ENCODE assay signal across 14 mouse cellular contexts in genomic region chr12:74238056-74238455, GRCm38 (mm10).
A peak's percentile ranks its signal among the peaks of the same experiment; 100 is the strongest.
DNase-seq lines count a peak whose midpoint lies in the region; ATAC-seq and TF ChIP-seq lines count a peak whose summit lies in the region.
"Had no signal": no experiment of that assay in that cellular context is flagged by ENCODE, and none has a peak within 500 bp of the region (broad histone marks: within the 10 kb centered on the region; RNA-seq: fewer than 3 reads in every experiment).

No protein-coding gene starts in this region.

- H3K4me2 ChIP-seq in forebrain, postnatal 0 days (ENCODE audit: low read depth): no peak overlapping the region
- H3K4me2 ChIP-seq: liver, embryonic 15.5 days had no signal

- no peaks in the 10 kb centered on the region for H3K79me2 ChIP-seq in heart, adult 2 months (replicated peaks; ENCODE audit: control insufficient read depth, insufficient read depth, low read length)

- H3K36me3 ChIP-seq in forebrain, postnatal 0 days (ENCODE audit: insufficient read depth): peaks cover 13% of the 10 kb centered on the region; the same call in 1 of the 2 replicates
- no peaks in the 10 kb centered on the region for H3K36me3 ChIP-seq in forebrain, embryonic 10.5 days (replicated peaks)
- no peaks in the 10 kb centered on the region for H3K36me3 ChIP-seq in heart, adult 2 months (ENCODE audit: control insufficient read depth, insufficient read depth, low read length)
- H3K36me3 ChIP-seq: G1E; liver, embryonic 15.5 days had no signal

- ATAC-seq in forebrain, postnatal 0 days: peak; percentile 58
- ATAC-seq: intestine, embryonic 16.5 days had no signal

- H3K27me3 ChIP-seq in forebrain, postnatal 0 days (ENCODE audit: insufficient read depth, low read length): no peaks in the 10 kb centered on the region
- H3K27me3 ChIP-seq in forebrain, embryonic 10.5 days (ENCODE audit: poor library complexity, severe bottlenecking): no peaks in the 10 kb centered on the region
- no peaks in the 10 kb centered on the region for H3K27me3 ChIP-seq in heart, adult 2 months (ENCODE audit: control insufficient read depth, insufficient read depth, low read length)
- H3K27me3 ChIP-seq: liver, embryonic 15.5 days had no signal

- intact Hi-C loops in left cerebral cortex, postnatal 10 days (cut with DNase I): no loop called here
- intact Hi-C loops in heart, adult 2 months (cut with DNase I): no loop called here

- DNase-seq in forebrain, postnatal 0 days: no peak
- no peak for DNase-seq in forebrain, embryonic 10.5 days (ENCODE audit: extremely low spot score, low spot score)
- peak; percentile 30 to 35 for DNase-seq in cerebellum, adult 18-20 months
- DNase-seq in frontal cortex, postnatal 36 days (ENCODE audit: low spot score in 2 of 2): peak; percentile 38 to 47
- DNase-seq in left cerebral cortex, postnatal 10 days (ENCODE audit: extremely low spot score in 1 of 2, low spot score in 2 of 2): peak; percentile 71
- no peak for DNase-seq in heart, adult 2 months
- DNase-seq in natural killer cell, adult 2 months (ENCODE audit: low spot score in 2 of 2): no peak
- no peak for DNase-seq in heart, adult 18-20 months
- DNase-seq: adrenal gland, adult 8-10 months; gastrocnemius, postnatal 25 days had no signal

- no peak for TF ChIP-seq CTCF in forebrain, postnatal 0 days (IDR thresholded peaks at IDR 0.05; ENCODE audit: low read depth)
- TF ChIP-seq CTCF in heart, adult 2 months (IDR thresholded peaks at IDR 0.05): no peak

- TF ChIP-seq POLR2A in heart, adult 2 months (IDR thresholded peaks at IDR 0.05; ENCODE audit: insufficient read depth, low read depth, low read length): no peak

- no peak for TF ChIP-seq EP300 in heart, adult 2 months (IDR thresholded peaks at IDR 0.05; ENCODE audit: insufficient read depth, low read depth, low read length)

- H3K9me3 ChIP-seq in forebrain, postnatal 0 days (ENCODE audit: low read length): no peaks in the 10 kb centered on the region
- no peaks in the 10 kb centered on the region for H3K9me3 ChIP-seq in forebrain, embryonic 10.5 days
- H3K9me3 ChIP-seq: liver, embryonic 15.5 days had no signal

- H3K9ac ChIP-seq in forebrain, postnatal 0 days: no peak overlapping the region
- no peak overlapping the region for H3K9ac ChIP-seq in heart, adult 2 months (ENCODE audit: low read depth, low read length)
- H3K9ac ChIP-seq: liver, embryonic 15.5 days had no signal

- H3K4me3 ChIP-seq in forebrain, postnatal 0 days (ENCODE audit: low read depth, low read length): no peak overlapping the region
- no peak overlapping the region for H3K4me3 ChIP-seq in forebrain, embryonic 10.5 days
- H3K4me3 ChIP-seq in heart, adult 2 months: no peak overlapping the region
- H3K4me3 ChIP-seq: left cerebral cortex, adult 2 months; liver, embryonic 15.5 days had no signal

- no peak overlapping the region for H3K27ac ChIP-seq in forebrain, postnatal 0 days (ENCODE audit: low read depth, low read length)
- H3K27ac ChIP-seq in forebrain, embryonic 10.5 days: no peak overlapping the region
- no peak overlapping the region for H3K27ac ChIP-seq in heart, adult 2 months
- H3K27ac ChIP-seq: left cerebral cortex, adult 2 months; liver, embryonic 15.5 days had no signal

- H3K4me1 ChIP-seq in forebrain, postnatal 0 days (ENCODE audit: insufficient read depth): no peaks in the 10 kb centered on the region
- peaks cover 3% of the 10 kb centered on the region; the same call in 1 of the 2 replicates for H3K4me1 ChIP-seq in forebrain, embryonic 10.5 days
- H3K4me1 ChIP-seq in heart, adult 2 months (ENCODE audit: control insufficient read depth, insufficient read depth, low read length): no peaks in the 10 kb centered on the region
- H3K4me1 ChIP-seq: liver, embryonic 15.5 days had no signal

- WGBS in forebrain, postnatal 0 days: 51% methylated on average over 7 of the region's 7 CpGs
- 85% methylated on average over 7 of the region's 7 CpGs for WGBS in forebrain, embryonic 10.5 days
- 65% methylated on average over 7 of the region's 7 CpGs for WGBS in heart, adult 2 months

Comparison
In these comparisons a context has a peak if more than half of its experiments do, and no peak if none do; other contexts are left out.
1. DNase-seq: peak in cerebellum, adult 18-20 months (2 of 2), frontal cortex, postnatal 36 days (2 of 2) and left cerebral cortex, postnatal 10 days (2 of 2); none in forebrain, postnatal 0 days (single experiment), forebrain, embryonic 10.5 days (single experiment), heart, adult 2 months (0 of 2), natural killer cell, adult 2 months (0 of 2) and heart, adult 18-20 months (0 of 2).